Mouse (Mus musculus): Measurements from ENCODE around the gene Mr1. TPM values are rescaled to one million over a fixed set of nuclear protein-coding genes. Genes with fewer than 3 reads are reported as not detected.

Gene Mr1
- polyA plus RNA-seq, 1 experiment from 2014 or later, result 0.92 TPM

- WGBS, result 86% methylated on average over 3 of the region's 3 CpGs
- H3K27me3 ChIP-seq (replicated peaks; ENCODE audit: control insufficient read depth, insufficient read depth, low read length), result no peaks in the 10 kb centered on the region
- H3K4me2 ChIP-seq (ENCODE audit: low read length), result no peak overlapping the region
- ATAC-seq, result no peak
- no peak overlapping the region for H3K9ac ChIP-seq (replicated peaks; ENCODE audit: low read depth, low read length)
- peaks cover 9% of the 10 kb centered on the region for H3K4me1 ChIP-seq (replicated peaks; ENCODE audit: control insufficient read depth, insufficient read depth, low read length)
- no peak overlapping the region for H3K27ac ChIP-seq (ENCODE audit: low read length)
- peaks cover under 1% of the 10 kb centered on the region; the same call in 1 of the 2 replicates for H3K36me3 ChIP-seq (ENCODE audit: control insufficient read depth, insufficient read depth)
- no peaks in the 10 kb centered on the region for H3K9me3 ChIP-seq (ENCODE audit: control insufficient read depth, low read length)
- H3K4me3 ChIP-seq (replicated peaks; ENCODE audit: low read length), result no peak overlapping the region
These were observed 26.5 kb upstream of the Mr1 start for GRCm38 (mm10) chr1:155172895-155173643.

- peaks cover 9% of the 10 kb centered on the region for H3K4me1 ChIP-seq (replicated peaks; ENCODE audit: control insufficient read depth, insufficient read depth, low read length)
- H3K9me3 ChIP-seq (ENCODE audit: control insufficient read depth, low read length), result no peaks in the 10 kb centered on the region
- H3K4me3 ChIP-seq (replicated peaks; ENCODE audit: low read length), result no peak overlapping the region
- no peaks in the 10 kb centered on the region for H3K36me3 ChIP-seq (ENCODE audit: control insufficient read depth, insufficient read depth)
- H3K27me3 ChIP-seq (replicated peaks; ENCODE audit: control insufficient read depth, insufficient read depth, low read length), result no peaks in the 10 kb centered on the region
- H3K9ac ChIP-seq (replicated peaks; ENCODE audit: low read depth, low read length), result no peak overlapping the region
- no peak overlapping the region for H3K4me2 ChIP-seq (ENCODE audit: low read length)
- H3K27ac ChIP-seq (ENCODE audit: low read length), result no peak overlapping the region
- ATAC-seq, result no peak
These were observed 23.3 kb upstream of the Mr1 start for GRCm38 (mm10) chr1:155169935-155170334.

- H3K4me3 ChIP-seq (replicated peaks; ENCODE audit: low read length), result no peak overlapping the region
- peaks cover 3% of the 10 kb centered on the region; the same call in 1 of the 2 replicates for H3K4me1 ChIP-seq (replicated peaks; ENCODE audit: control insufficient read depth, insufficient read depth, low read length)
- 82% methylated on average over 3 of the region's 3 CpGs for WGBS
- no peak for ATAC-seq
- no peak overlapping the region for H3K27ac ChIP-seq (ENCODE audit: low read length)
- no peak overlapping the region for H3K4me2 ChIP-seq (ENCODE audit: low read length)
- no peak overlapping the region for H3K9ac ChIP-seq (replicated peaks; ENCODE audit: low read depth, low read length)
- H3K27me3 ChIP-seq (replicated peaks; ENCODE audit: control insufficient read depth, insufficient read depth, low read length), result no peaks in the 10 kb centered on the region
- no peaks in the 10 kb centered on the region for H3K36me3 ChIP-seq (ENCODE audit: control insufficient read depth, insufficient read depth)
- H3K9me3 ChIP-seq (ENCODE audit: control insufficient read depth, low read length), result no peaks in the 10 kb centered on the region
These were observed 20.8 kb upstream of the Mr1 start for GRCm38 (mm10) chr1:155167453-155167852.

GRCm38 (mm10) chr1:155158970-155159484 lies 12.4 kb upstream of the Mr1 start:
- Histone ChIP-seq H3K4me3 (replicated peaks; ENCODE audit: low read length) (peak overlapping the region; percentile 95), H3K9ac (replicated peaks; ENCODE audit: low read depth, low read length) (peak overlapping the region; percentile 91), H3K27ac (ENCODE audit: low read length) (peak overlapping the region; percentile 87), H3K9me3 (ENCODE audit: control insufficient read depth, low read length) (no peaks in the 10 kb centered on the region), H3K27me3 (replicated peaks; ENCODE audit: control insufficient read depth, insufficient read depth, low read length) (no peaks in the 10 kb centered on the region), H3K36me3 (ENCODE audit: control insufficient read depth, insufficient read depth) (no peaks in the 10 kb centered on the region), H3K4me1 (replicated peaks; ENCODE audit: control insufficient read depth, insufficient read depth, low read length) (peaks cover 13% of the 10 kb centered on the region; the same call in 1 of the 2 replicates), H3K4me2 (ENCODE audit: low read length) (peak overlapping the region; percentile 73)
- WGBS, result 0% methylated on average over 40 of the region's 46 CpGs
- peak; percentile 64 for ATAC-seq

GRCm38 (mm10) chr1:155158141-155158969 lies 11.7 kb upstream of the Mr1 start, which contains the start of gene Stx6:
TSS of gene Stx6 (plus strand) at chr1:155158715.
- peak; percentile 99 for ATAC-seq
- 2% methylated on average over 48 of the region's 48 CpGs for WGBS
- peak within 1 kb of the TSS; percentile 73 for H3K4me2 ChIP-seq (ENCODE audit: low read length)

GRCm38 (mm10) chr1:155153906-155154305 lies 7.3 kb upstream of the Mr1 start:
- Histone ChIP-seq H3K27ac (ENCODE audit: low read length) (no peak overlapping the region), H3K36me3 (ENCODE audit: control insufficient read depth, insufficient read depth) (no peaks in the 10 kb centered on the region), H3K9me3 (ENCODE audit: control insufficient read depth, low read length) (no peaks in the 10 kb centered on the region), H3K4me3 (replicated peaks; ENCODE audit: low read length) (no peak overlapping the region), H3K4me1 (replicated peaks; ENCODE audit: control insufficient read depth, insufficient read depth, low read length) (0 out of 2 replicates have a peak, but pooled peaks cover 4% of the 10 kb centered on the region), H3K4me2 (ENCODE audit: low read length) (no peak overlapping the region), H3K9ac (replicated peaks; ENCODE audit: low read depth, low read length) (no peak overlapping the region), H3K27me3 (replicated peaks; ENCODE audit: control insufficient read depth, insufficient read depth, low read length) (no peaks in the 10 kb centered on the region)
- 73% methylated on average over 4 of the region's 4 CpGs for WGBS
- no peak for ATAC-seq

More at GRCm38 (mm10) chr1:155158141-155158969, 11.7 kb upstream of the Mr1 start, which contains the start of gene Stx6:
- Histone ChIP-seq H3K27me3 (replicated peaks; ENCODE audit: control insufficient read depth, insufficient read depth, low read length) (no peaks in the 10 kb centered on the region), H3K9me3 (ENCODE audit: control insufficient read depth, low read length) (no peaks in the 10 kb centered on the region), H3K27ac (ENCODE audit: low read length) (peak within 1 kb of the TSS; percentile 87), H3K9ac (replicated peaks; ENCODE audit: low read depth, low read length) (peak within 1 kb of the TSS; percentile 91), H3K36me3 (ENCODE audit: control insufficient read depth, insufficient read depth) (no peaks in the 10 kb centered on the region), H3K4me1 (replicated peaks; ENCODE audit: control insufficient read depth, insufficient read depth, low read length) (peaks cover 13% of the 10 kb centered on the region; the same call in 1 of the 2 replicates), H3K4me3 (replicated peaks; ENCODE audit: low read length) (peak within 1 kb of the TSS; percentile 95)

GRCm38 (mm10) chr1:155150821-155151220 lies 4.2 kb upstream of the Mr1 start:
- 92% methylated on average over 5 of the region's 5 CpGs for WGBS
- Histone ChIP-seq H3K27ac (ENCODE audit: low read length) (no peak overlapping the region), H3K4me2 (ENCODE audit: low read length) (no peak overlapping the region), H3K36me3 (ENCODE audit: control insufficient read depth, insufficient read depth) (no peaks in the 10 kb centered on the region), H3K27me3 (replicated peaks; ENCODE audit: control insufficient read depth, insufficient read depth, low read length) (no peaks in the 10 kb centered on the region), H3K9me3 (ENCODE audit: control insufficient read depth, low read length) (no peaks in the 10 kb centered on the region), H3K4me1 (replicated peaks; ENCODE audit: control insufficient read depth, insufficient read depth, low read length) (no peaks in the 10 kb centered on the region), H3K4me3 (replicated peaks; ENCODE audit: low read length) (no peak overlapping the region), H3K9ac (replicated peaks; ENCODE audit: low read depth, low read length) (no peak overlapping the region)
- no peak for ATAC-seq

GRCm38 (mm10) chr1:155149403-155149802 lies 2.8 kb upstream of the Mr1 start:
- Histone ChIP-seq H3K4me1 (replicated peaks; ENCODE audit: control insufficient read depth, insufficient read depth, low read length) (no peaks in the 10 kb centered on the region), H3K27ac (ENCODE audit: low read length) (no peak overlapping the region), H3K27me3 (replicated peaks; ENCODE audit: control insufficient read depth, insufficient read depth, low read length) (no peaks in the 10 kb centered on the region), H3K9me3 (ENCODE audit: control insufficient read depth, low read length) (no peaks in the 10 kb centered on the region), H3K4me3 (replicated peaks; ENCODE audit: low read length) (no peak overlapping the region), H3K36me3 (ENCODE audit: control insufficient read depth, insufficient read depth) (no peaks in the 10 kb centered on the region), H3K4me2 (ENCODE audit: low read length) (no peak overlapping the region), H3K9ac (replicated peaks; ENCODE audit: low read depth, low read length) (no peak overlapping the region)
- ATAC-seq, result no peak
- 82% methylated on average over 3 of the region's 3 CpGs for WGBS

GRCm38 (mm10) chr1:155147228-155147627 lies 614 bp upstream of the Mr1 start:
- ATAC-seq, result no peak
- Histone ChIP-seq H3K9me3 (ENCODE audit: control insufficient read depth, low read length) (no peaks in the 10 kb centered on the region), H3K36me3 (ENCODE audit: control insufficient read depth, insufficient read depth) (no peaks in the 10 kb centered on the region), H3K9ac (replicated peaks; ENCODE audit: low read depth, low read length) (no peak overlapping the region), H3K4me3 (replicated peaks; ENCODE audit: low read length) (no peak overlapping the region), H3K4me2 (ENCODE audit: low read length) (no peak overlapping the region), H3K4me1 (replicated peaks; ENCODE audit: control insufficient read depth, insufficient read depth, low read length) (no peaks in the 10 kb centered on the region), H3K27me3 (replicated peaks; ENCODE audit: control insufficient read depth, insufficient read depth, low read length) (no peaks in the 10 kb centered on the region), H3K27ac (ENCODE audit: low read length) (no peak overlapping the region)
- WGBS, result 91% methylated on average over 2 of the region's 2 CpGs
